Mouse (Mus musculus): ENCODE results near the gene Ptprd.

Ptprd gene

DNA sequence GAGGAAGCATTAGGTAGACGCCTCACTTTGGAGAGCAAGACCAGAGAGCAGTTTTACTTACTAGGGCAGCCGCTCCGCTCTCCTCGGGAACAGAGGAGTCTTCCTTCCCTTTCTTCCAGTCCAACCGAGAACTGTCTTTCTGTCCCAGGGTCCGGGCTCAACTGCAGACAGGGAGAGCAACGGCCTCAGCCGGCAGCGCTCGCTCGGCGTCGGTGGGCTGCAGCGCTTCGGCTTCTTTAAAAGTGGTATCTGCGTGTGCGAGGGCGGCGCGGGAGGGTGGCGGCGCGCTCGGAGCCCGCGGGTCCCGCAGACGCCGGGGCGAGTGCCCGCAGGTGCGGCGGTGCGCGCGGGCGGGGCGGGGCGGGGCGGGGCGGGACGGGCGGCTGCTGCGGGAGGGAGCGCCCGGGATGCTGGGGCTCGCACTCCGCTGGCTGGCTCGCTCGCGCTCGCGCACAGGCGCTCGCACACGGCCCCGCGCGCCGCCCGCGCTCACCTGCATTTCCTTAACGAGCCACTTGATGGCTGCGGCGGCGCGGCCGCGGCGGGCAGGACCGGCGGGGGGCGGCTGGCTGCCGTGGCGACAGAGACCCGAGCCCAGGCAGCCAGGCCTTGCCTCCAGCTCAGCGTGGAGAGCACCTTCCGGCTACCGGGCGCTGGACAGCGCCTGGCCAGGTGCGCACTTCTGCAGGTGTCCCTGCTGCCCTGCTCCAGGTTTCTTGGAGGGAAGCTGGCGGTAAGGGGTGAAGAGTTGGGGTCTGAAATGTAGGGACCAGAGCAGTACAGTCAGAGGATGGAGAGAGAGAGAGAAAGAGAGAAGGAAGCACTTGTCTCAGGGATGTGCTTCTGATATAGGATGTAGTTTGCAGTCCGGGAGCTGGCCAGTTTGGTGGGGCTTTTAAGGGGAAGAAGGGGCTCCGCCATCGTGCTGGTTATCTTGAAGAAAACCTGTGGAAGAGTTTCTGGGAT, at the start of gene Ptprd:
Gene Ptprd (minus strand): TSS at position 433 of the 966 bp plus-strand sequence.
- 1% methylated on average over 81 of the region's 86 CpGs for WGBS

DNA sequence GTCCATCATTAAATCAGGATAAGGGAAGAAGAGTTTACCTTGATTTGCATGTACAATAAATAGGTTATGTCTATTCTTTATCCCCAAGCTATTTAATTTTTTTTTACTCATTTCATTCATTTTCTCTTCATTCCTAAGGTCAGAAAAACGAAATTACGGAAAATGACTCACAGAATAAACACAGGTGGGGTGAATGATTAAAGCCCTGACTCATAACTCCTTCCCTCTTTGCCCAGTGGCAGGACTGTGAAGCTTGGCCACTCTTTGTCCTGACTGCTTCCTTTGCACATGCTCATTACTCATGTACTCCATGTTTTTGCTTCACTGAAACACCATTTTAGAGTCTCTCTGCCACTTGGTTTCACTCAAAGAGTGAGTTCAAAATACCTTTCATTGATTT, 24.1 kb upstream of the Ptprd start:
- WGBS = 76% methylated on average over 2 of the region's 2 CpGs

DNA sequence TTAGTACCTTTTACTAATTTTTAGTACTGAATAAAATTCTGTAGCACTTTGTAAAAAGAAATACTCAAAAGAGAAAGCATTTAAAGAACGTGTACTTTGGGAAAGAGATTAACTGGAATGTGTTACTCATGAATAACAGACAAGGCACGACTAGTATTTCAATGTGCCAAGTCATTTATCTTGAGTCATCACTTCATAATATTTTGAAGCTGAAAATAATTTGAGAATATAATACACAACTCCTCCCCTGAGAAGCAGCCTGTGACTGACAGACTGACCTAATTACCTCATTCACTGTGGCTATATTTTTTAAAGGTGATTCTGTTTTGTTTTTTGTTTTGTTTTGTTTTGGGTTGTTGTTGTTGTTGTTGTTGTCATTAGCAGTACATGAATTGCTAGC, 23.6 kb upstream of the Ptprd start:
- WGBS = 39% methylated on average over 2 of the region's 2 CpGs

DNA sequence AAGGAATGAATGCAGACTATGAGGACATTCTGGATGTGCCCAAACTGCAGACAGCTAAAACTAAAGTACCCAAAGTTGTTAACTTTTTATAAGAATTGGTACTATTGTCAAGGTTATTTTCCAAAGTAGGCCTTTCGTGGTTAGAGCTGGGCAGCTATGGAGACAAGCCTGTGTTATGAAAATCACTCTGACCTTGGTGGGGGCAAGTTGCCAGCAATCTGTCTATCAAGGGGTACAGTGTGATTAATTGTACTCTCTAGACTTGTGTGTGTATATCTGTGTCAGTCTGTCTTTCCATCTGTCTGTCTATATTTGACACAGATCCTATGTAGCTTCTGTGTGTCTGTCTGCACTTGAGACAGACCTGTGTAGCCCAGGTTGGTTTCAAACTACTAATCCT, 22.9 kb upstream of the Ptprd start:
- 74% methylated on average over 1 of the region's 1 CpGs for WGBS

DNA sequence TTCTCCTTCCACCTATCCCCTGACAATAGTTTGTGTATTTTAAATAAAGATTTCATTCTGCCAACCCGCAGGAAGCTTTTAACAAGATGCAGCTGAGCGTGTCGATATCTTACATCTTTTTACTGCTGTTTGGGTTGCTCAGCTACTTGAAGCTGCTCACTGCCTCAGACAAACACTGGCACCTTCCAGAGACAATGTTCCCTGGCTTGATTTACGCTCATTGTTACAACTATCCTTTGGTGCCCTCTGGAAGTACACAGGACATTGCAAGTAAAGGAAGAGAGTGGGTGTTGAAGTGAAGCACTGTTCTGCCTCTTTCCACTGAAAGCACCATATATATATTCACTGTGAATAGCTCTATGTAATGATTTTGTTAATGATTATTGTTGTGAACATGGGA, 2.2 kb upstream of the Ptprd start:
- WGBS = 41% methylated on average over 4 of the region's 4 CpGs

DNA sequence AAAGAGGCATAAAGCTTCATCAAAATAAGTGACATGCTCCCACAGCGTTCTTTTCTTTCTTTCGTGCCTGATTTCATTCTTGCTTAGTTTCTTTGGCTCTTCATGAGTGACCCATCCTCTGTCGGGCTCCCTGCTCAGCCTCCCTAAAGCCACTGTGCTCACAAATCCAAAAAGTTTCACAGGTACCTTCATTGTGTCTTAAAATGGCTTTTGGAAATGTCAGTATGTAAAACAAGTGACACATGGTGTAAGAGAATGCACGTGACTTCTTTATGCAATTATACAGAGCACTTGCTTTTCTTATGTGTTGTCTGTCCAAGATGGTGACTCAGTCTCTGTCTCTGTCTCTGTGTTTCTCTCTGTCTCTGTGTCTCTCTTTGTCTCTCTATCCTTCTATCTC, 1.2 kb upstream of the Ptprd start:
- WGBS = 37% methylated on average over 4 of the region's 4 CpGs

DNA sequence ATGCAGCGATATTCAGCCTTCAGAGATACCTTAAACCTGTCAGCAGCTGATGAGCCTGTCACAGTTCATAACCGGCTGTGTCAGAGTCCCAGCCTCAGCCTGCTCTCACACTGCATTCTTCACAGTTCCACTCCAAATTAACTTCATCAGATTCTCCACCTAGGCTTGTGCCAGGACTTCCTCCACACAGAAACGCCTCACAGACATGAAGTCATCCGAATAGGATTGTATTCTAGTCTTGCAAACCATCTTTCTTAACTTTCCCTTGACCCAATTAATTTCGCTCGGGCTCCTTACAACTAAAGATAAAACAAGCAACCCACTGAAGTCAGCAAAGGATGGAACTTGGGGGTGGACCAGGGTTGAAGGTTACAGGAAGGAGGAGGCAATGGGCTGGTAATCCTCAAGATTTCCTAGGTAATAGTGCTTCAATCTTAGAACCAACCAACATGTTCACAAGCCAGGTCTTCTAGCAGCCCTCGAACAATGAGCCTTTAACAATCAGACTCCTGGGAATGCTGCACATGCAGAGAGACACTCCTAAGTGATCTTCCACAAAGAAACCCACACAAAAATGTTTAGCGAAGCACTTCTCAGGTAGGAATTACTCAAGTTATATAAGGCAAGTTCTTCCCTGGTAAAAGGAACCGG, 758 bp downstream of the Ptprd start:
- 14% methylated on average over 9 of the region's 9 CpGs for WGBS

DNA sequence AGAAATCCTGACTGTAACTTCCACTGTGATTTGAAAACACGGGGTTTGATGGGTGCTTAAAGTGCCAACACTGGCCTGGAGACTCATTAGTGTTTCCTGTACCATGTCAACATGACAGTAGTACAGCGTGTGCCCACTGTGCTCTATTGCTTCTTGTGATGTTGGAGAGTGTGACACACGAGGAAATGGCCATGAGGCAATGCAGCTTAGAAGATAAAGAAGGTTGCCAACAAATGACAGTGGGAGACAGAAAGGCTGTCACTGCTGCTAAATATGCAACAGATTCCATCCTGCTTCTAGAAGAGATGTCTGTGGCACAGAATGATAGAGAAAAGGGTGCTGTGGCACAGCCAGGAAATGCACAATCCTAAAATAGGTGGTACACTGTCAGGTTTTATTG, 6.7 kb downstream of the Ptprd start:
- WGBS = 27% methylated on average over 3 of the region's 3 CpGs

DNA sequence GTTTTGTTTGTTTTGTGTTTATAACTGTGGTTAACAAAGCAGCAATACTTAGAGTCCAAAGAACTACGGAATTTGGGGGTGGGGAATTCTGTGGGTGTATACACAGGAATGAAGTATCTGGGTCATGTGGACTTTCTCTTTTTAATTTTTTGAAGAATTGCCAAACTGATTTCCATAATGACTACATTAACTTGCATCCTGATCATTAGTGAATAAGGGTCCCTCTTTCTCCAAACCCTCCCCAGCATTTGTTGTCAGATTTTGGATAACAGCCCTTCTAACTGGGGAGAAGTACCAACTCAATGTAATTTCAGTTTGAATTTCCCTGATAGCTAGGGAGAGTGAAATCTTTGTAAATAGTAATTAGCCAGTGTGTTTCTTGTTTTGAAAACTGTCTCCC, 43.3 kb downstream of the Ptprd start:
- 26% methylated on average over 1 of the region's 1 CpGs for WGBS

DNA sequence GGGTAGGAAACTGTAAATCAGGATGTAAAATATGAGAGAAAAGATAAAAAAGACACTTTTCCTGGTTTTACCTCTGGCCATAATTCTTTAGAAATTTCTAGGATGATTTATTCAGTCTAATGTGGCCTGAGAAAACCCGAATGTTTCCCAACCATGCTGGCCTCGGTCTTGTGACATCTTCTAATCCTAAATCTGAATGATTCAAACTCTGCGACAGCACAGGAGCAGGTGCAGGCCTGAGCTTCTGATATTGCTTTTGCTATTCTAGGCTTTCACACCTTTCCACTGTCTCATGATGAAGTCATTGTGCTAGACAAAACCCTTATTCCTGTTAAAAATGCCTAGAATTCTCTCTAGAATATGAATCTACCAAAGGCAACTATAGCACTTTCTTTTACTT, 51.3 kb downstream of the Ptprd start:
- WGBS = 56% methylated on average over 3 of the region's 3 CpGs

DNA sequence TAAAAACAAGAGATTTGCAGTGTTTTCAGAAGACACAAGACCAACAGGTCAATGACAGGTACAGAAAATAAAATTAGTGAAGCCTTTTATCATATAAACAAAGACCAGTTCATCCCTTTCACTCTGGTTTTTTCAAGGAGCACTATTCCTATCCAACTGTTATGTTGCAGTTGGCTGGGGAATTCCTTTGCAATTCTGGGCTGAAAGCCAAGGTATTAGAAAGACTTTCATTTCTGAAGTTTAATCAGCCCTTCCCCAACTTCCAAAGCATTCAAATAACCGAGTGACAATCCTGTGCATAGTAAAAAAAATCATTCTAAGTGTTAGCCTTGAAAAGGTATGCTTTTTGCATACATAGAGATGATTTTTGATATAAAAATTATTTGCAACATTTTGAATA, 61.2 kb downstream of the Ptprd start:
- 16% methylated on average over 1 of the region's 1 CpGs for WGBS

- WGBS = 78% methylated on average over 1 of the region's 1 CpGs
Measured at GRCm38 (mm10) chr4:78142767-78143148, 69.0 kb downstream of the Ptprd start.

DNA sequence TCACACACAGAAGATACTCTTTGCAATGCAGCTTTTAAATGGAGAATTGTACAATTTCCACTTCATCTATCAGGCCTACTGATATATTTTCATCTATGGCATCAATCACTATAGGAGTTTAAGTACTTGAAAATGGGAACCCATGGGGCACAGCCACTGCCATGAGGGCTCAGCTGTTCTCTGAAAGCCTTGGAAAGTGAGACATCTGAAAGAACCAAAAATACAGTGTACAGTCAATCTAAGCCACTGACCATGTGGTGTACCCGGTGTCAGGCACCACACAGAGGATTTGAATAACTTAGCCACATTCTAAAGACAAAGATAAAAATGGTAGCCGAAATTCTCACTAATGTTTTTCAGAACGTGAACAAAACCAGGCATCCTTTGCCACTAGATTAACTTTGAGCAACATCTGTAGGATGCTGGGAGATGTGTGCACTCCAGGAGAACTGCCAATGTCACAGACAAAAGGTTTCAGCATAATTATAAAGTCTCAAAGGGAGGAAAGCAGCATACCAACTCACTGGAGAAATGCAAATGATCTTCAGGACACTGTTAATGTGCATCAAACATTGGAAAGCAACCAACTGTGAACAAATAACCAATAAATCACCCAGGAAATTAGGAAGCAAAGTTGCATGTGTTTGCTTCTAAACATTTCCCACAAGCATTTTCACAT, 69.5 kb downstream of the Ptprd start:
- 27% methylated on average over 3 of the region's 3 CpGs for WGBS

GRCm38 (mm10) chr4:78110898-78111297, 100.9 kb downstream of the Ptprd start:
- 49% methylated on average over 3 of the region's 3 CpGs for WGBS

GRCm38 (mm10) chr4:78077087-78077486, 134.7 kb downstream of the Ptprd start:
- 63% methylated on average over 1 of the region's 1 CpGs for WGBS

GRCm38 (mm10) chr4:78038401-78038800, 173.4 kb downstream of the Ptprd start:
- 54% methylated on average over 5 of the region's 5 CpGs for WGBS

GRCm38 (mm10) chr4:78002065-78002464, 209.7 kb downstream of the Ptprd start:
- 66% methylated on average over 1 of the region's 1 CpGs for WGBS

DNA sequence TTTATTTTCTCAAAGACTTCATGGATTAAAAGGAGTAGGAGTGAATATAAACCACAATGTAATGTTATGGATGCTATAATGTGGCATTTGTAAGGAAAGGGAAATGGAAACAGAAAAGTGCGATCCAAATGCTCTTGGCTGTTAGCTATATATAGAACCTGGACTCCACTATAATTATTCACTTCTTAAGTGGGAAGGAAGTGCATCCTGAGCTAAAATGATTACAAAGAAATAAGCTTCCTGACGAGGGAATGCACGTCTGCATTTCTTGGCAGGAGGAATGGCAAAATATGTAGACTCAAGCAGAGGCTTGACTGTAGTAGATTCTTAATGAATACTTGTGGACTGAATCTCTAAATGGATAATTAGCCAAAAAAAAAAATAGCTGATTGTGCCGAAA, 219.1 kb downstream of the Ptprd start:
- 31% methylated on average over 4 of the region's 4 CpGs for WGBS

DNA sequence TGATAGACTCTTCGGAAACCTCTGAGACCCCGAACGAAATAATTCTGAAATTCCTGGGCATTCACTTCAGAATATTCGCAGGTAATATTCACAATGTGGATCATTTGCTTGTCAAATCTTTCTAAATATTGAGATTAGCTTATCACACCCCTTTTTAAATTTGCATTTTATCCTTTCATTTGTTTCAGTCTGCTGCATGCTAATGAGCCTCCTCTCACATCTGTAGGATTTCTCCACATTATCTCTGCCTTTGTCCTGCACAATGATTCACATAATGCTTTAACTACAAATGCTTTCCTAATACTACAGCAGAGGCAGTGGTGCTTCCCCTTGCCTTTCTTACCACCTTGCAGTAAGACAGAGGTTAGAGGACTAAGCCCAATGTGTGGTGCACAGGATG, 229.7 kb downstream of the Ptprd start:
- WGBS = 78% methylated on average over 4 of the region's 4 CpGs

GRCm38 (mm10) chr4:77961711-77962110, 250.1 kb downstream of the Ptprd start:
- 10% methylated on average over 2 of the region's 2 CpGs for WGBS

DNA sequence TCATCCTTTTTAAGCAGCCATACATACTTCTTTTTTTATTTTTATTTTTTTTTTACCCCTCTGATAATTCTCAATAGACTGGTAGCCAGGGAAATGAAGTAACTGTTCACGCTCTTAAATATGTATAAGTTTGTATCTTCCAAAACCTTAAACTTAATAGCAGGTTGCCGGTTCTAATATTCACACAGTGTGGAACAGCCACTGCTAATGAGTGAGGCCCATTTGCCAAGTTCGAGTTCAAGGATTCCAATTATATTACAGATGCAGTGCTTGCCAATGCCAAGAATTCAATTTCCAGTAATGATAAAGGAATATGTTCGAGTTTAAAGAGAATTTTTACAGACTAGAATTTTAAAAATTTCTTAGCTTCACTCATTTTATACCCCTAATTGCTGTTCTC, 322.3 kb downstream of the Ptprd start:
- 52% methylated on average over 4 of the region's 4 CpGs for WGBS

GRCm38 (mm10) chr4:77880213-77880612, 331.5 kb downstream of the Ptprd start:
- 55% methylated on average over 2 of the region's 2 CpGs for WGBS

- 32% methylated on average over 5 of the region's 5 CpGs for WGBS
Measured at GRCm38 (mm10) chr4:77861269-77861668, 350.5 kb downstream of the Ptprd start.

Measured in cerebral cortex, adult 2 months (tissue).